Mouse (Mus musculus): Measurements from ENCODE around the gene Gm20388. TPM values are rescaled to one million over a fixed set of nuclear protein-coding genes. Genes with fewer than 3 reads are reported as not detected.
A peak's percentile ranks its signal among the peaks of the same experiment; 100 is the strongest.

Gm20388 gene
- polyA plus RNA-seq, 1 experiment, result 28.1 TPM

GRCm38 (mm10) chr8:124198230-124198629 lies 4287.6 kb downstream of the Gm20388 start:
- peaks cover 6% of the 10 kb centered on the region for H3K4me1 ChIP-seq (ENCODE audit: control insufficient read depth, insufficient read depth, low read length)
- H3K4me3 ChIP-seq (ENCODE audit: low read depth, low read length), result no peak overlapping the region
- TF ChIP-seq POLR2A (IDR thresholded peaks at IDR 0.05; ENCODE audit: insufficient read depth, low read length) (no peak), EP300 (IDR thresholded peaks at IDR 0.05; ENCODE audit: insufficient read depth, low read depth, low read length) (0 out of 2 replicates have a peak, but pooled peaks have one; percentile 62)
- no peaks in the 10 kb centered on the region for H3K9me3 ChIP-seq (replicated peaks; ENCODE audit: control insufficient read depth, insufficient read depth, low read length, poor library complexity, severe bottlenecking)
- H3K36me3 ChIP-seq (ENCODE audit: control insufficient read depth, insufficient read depth, low read length, poor library complexity, severe bottlenecking), result no peaks in the 10 kb centered on the region
- H3K27ac ChIP-seq (ENCODE audit: insufficient read depth, low read length), result no peak overlapping the region
- H3K27me3 ChIP-seq (ENCODE audit: control insufficient read depth, insufficient read depth, low read length, poor library complexity, severe bottlenecking), result no peaks in the 10 kb centered on the region
- no peak overlapping the region for H3K9ac ChIP-seq (ENCODE audit: low read depth, poor library complexity, severe bottlenecking)

GRCm38 (mm10) chr8:124200400-124200799 lies 4289.8 kb downstream of the Gm20388 start:
- TF ChIP-seq CTCF (IDR thresholded peaks at IDR 0.05; ENCODE audit: low read depth, low read length) (no peak), POLR2A (IDR thresholded peaks at IDR 0.05; ENCODE audit: insufficient read depth, low read length) (no peak), EP300 (IDR thresholded peaks at IDR 0.05; ENCODE audit: insufficient read depth, low read depth, low read length) (no peak)
- Histone ChIP-seq H3K27me3 (ENCODE audit: control insufficient read depth, insufficient read depth, low read length, poor library complexity, severe bottlenecking) (no peaks in the 10 kb centered on the region; the same call in 1 of the 2 replicates), H3K4me3 (ENCODE audit: low read depth, low read length) (no peak overlapping the region), H3K9me3 (replicated peaks; ENCODE audit: control insufficient read depth, insufficient read depth, low read length, poor library complexity, severe bottlenecking) (no peaks in the 10 kb centered on the region), H3K27ac (ENCODE audit: insufficient read depth, low read length) (no peak overlapping the region), H3K9ac (ENCODE audit: low read depth, poor library complexity, severe bottlenecking) (no peak overlapping the region), H3K36me3 (ENCODE audit: control insufficient read depth, insufficient read depth, low read length, poor library complexity, severe bottlenecking) (no peaks in the 10 kb centered on the region), H3K4me1 (ENCODE audit: control insufficient read depth, insufficient read depth, low read length) (peaks cover 6% of the 10 kb centered on the region)

GRCm38 (mm10) chr8:124201706-124202105 lies 4291.1 kb downstream of the Gm20388 start:
- Histone ChIP-seq H3K4me3 (ENCODE audit: low read depth, low read length) (no peak overlapping the region), H3K9ac (ENCODE audit: low read depth, poor library complexity, severe bottlenecking) (no peak overlapping the region), H3K4me1 (ENCODE audit: control insufficient read depth, insufficient read depth, low read length) (peaks cover 2% of the 10 kb centered on the region), H3K27me3 (ENCODE audit: control insufficient read depth, insufficient read depth, low read length, poor library complexity, severe bottlenecking) (no peaks in the 10 kb centered on the region; the same call in 1 of the 2 replicates), H3K36me3 (ENCODE audit: control insufficient read depth, insufficient read depth, low read length, poor library complexity, severe bottlenecking) (no peaks in the 10 kb centered on the region), H3K9me3 (replicated peaks; ENCODE audit: control insufficient read depth, insufficient read depth, low read length, poor library complexity, severe bottlenecking) (no peaks in the 10 kb centered on the region), H3K27ac (ENCODE audit: insufficient read depth, low read length) (no peak overlapping the region)
- TF ChIP-seq CTCF (IDR thresholded peaks at IDR 0.05; ENCODE audit: low read depth, low read length) (no peak), POLR2A (IDR thresholded peaks at IDR 0.05; ENCODE audit: insufficient read depth, low read length) (no peak), EP300 (IDR thresholded peaks at IDR 0.05; ENCODE audit: insufficient read depth, low read depth, low read length) (no peak)

- Histone ChIP-seq H3K4me1 (ENCODE audit: control insufficient read depth, insufficient read depth, low read length) (no peaks in the 10 kb centered on the region), H3K9ac (ENCODE audit: low read depth, poor library complexity, severe bottlenecking) (no peak overlapping the region), H3K9me3 (replicated peaks; ENCODE audit: control insufficient read depth, insufficient read depth, low read length, poor library complexity, severe bottlenecking) (no peaks in the 10 kb centered on the region), H3K27me3 (ENCODE audit: control insufficient read depth, insufficient read depth, low read length, poor library complexity, severe bottlenecking) (no peaks in the 10 kb centered on the region; the same call in 1 of the 2 replicates), H3K27ac (ENCODE audit: insufficient read depth, low read length) (no peak overlapping the region), H3K4me3 (ENCODE audit: low read depth, low read length) (no peak overlapping the region), H3K36me3 (ENCODE audit: control insufficient read depth, insufficient read depth, low read length, poor library complexity, severe bottlenecking) (no peaks in the 10 kb centered on the region)
- TF ChIP-seq EP300 (IDR thresholded peaks at IDR 0.05; ENCODE audit: insufficient read depth, low read depth, low read length) (no peak), POLR2A (IDR thresholded peaks at IDR 0.05; ENCODE audit: insufficient read depth, low read length) (no peak), CTCF (IDR thresholded peaks at IDR 0.05; ENCODE audit: low read depth, low read length) (no peak)
These were observed 4292.3 kb downstream of the Gm20388 start for GRCm38 (mm10) chr8:124202895-124203294.

GRCm38 (mm10) chr8:124204001-124204601 lies 4293.5 kb downstream of the Gm20388 start:
- H3K36me3 ChIP-seq (ENCODE audit: control insufficient read depth, insufficient read depth, low read length, poor library complexity, severe bottlenecking), result no peaks in the 10 kb centered on the region
- H3K27ac ChIP-seq (ENCODE audit: insufficient read depth, low read length), result no peak overlapping the region
- H3K4me3 ChIP-seq (ENCODE audit: low read depth, low read length), result no peak overlapping the region
- H3K4me1 ChIP-seq (ENCODE audit: control insufficient read depth, insufficient read depth, low read length), result no peaks in the 10 kb centered on the region
- H3K9ac ChIP-seq (ENCODE audit: low read depth, poor library complexity, severe bottlenecking), result no peak overlapping the region
- H3K9me3 ChIP-seq (replicated peaks; ENCODE audit: control insufficient read depth, insufficient read depth, low read length, poor library complexity, severe bottlenecking), result no peaks in the 10 kb centered on the region
- TF ChIP-seq EP300 (IDR thresholded peaks at IDR 0.05; ENCODE audit: insufficient read depth, low read depth, low read length) (no peak), POLR2A (IDR thresholded peaks at IDR 0.05; ENCODE audit: insufficient read depth, low read length) (no peak), CTCF (IDR thresholded peaks at IDR 0.05; ENCODE audit: low read depth, low read length) (no peak)
- H3K27me3 ChIP-seq (ENCODE audit: control insufficient read depth, insufficient read depth, low read length, poor library complexity, severe bottlenecking), result no peaks in the 10 kb centered on the region; the same call in 1 of the 2 replicates

DNA sequence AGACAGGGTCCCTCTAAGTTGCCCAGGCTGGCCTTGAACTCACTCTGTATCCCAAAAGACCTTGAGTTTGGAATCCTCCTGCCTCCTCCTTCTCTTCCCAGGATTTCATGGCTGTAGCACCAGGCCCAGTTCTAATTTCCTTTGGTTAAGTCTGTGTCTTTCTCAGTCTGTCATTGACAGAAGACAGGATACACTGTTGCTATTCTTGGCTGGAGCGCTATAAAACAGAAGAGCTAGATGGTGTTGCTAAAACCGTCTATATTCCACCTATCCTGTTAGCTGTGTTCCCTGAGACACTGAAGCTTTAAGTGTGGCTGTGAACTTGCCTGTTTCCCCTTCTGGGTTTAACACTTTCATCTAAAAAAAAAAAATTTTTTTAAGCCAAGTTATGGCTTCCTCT lies 4301.5 kb downstream of the Gm20388 start:
- Histone ChIP-seq H3K36me3 (ENCODE audit: control insufficient read depth, insufficient read depth, low read length, poor library complexity, severe bottlenecking) (no peaks in the 10 kb centered on the region), H3K27ac (ENCODE audit: insufficient read depth, low read length) (no peak overlapping the region)
- TF ChIP-seq CTCF (IDR thresholded peaks at IDR 0.05; ENCODE audit: low read depth, low read length) (no peak), POLR2A (IDR thresholded peaks at IDR 0.05; ENCODE audit: insufficient read depth, low read length) (no peak), EP300 (IDR thresholded peaks at IDR 0.05; ENCODE audit: insufficient read depth, low read depth, low read length) (no peak)

More for the DNA sequence above, 4301.5 kb downstream of the Gm20388 start:
- H3K27me3 ChIP-seq (ENCODE audit: control insufficient read depth, insufficient read depth, low read length, poor library complexity, severe bottlenecking), result no peaks in the 10 kb centered on the region
- no peak overlapping the region for H3K9ac ChIP-seq (ENCODE audit: low read depth, poor library complexity, severe bottlenecking)
- H3K4me3 ChIP-seq (ENCODE audit: low read depth, low read length), result no peak overlapping the region
- H3K9me3 ChIP-seq (replicated peaks; ENCODE audit: control insufficient read depth, insufficient read depth, low read length, poor library complexity, severe bottlenecking), result no peaks in the 10 kb centered on the region
- H3K4me1 ChIP-seq (ENCODE audit: control insufficient read depth, insufficient read depth, low read length), result peaks cover 2% of the 10 kb centered on the region

All from ES-Bruce4 (cell line).